Mouse (Mus musculus) testis, postnatal 10 days (tissue): ENCODE data around the gene Eogt.

Experiments used
- DNase-seq: peaks from one replicate; pipeline ENCODE4 v3.0.0; 2021; ENCODE audit warnings: low spot score

Gene Eogt

DNA sequence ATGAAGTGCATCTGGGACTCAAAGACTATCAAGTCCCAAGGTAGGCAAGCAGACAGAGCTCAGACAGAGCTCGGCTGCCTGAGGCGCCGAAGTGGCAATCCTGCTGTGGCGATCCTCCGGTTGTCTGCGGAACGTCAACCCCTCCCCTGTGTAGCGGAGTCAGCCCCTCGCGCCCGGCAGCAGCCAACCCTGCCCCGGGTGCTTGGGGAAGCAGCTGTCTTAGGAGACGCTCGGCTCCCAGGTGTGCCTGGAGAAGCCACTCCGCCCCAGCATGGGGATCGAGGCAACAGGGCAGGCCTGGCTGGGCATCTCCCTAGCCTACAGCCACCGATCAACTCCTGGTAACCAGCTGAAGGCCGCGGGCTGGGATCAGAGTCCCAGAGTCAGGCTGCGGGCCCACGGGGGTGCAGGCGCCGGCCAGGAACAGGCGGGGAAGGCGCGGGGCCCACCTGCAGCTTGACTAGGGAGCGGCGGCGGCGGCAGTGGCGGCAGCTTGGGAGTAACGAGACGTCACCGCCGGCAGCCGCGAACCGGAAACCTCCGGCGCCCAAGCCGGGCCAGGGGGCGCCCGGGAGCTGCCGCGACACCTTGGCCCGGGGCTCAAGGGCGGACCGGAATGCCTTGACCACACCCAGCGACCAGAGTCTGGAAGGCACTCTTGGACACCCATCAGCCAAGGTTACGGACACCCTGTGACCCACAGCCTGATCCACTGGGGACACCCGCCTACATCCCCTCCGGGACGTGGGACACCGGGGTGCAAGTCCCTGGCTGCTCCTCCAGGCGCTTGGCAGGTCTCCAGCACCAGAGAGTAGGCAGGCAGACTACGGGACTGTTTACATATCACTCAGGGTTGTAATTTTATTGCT, at the start of gene Eogt:
Gene Eogt, minus strand, starts transcription at position 800 of the 869 bp plus-strand sequence.
- peak; percentile 82 for DNase-seq

- no peak for DNase-seq
Observed at GRCm38 (mm10) chr6:97179367-97179828, 30.4 kb upstream of the Eogt start.

- DNase-seq, result peak; percentile 96
Observed at GRCm38 (mm10) chr6:97178491-97179366, 29.7 kb upstream of the Eogt start, which contains the start of gene Tmf1. Gene Tmf1 (minus strand): TSS chr6:97179122.

DNA sequence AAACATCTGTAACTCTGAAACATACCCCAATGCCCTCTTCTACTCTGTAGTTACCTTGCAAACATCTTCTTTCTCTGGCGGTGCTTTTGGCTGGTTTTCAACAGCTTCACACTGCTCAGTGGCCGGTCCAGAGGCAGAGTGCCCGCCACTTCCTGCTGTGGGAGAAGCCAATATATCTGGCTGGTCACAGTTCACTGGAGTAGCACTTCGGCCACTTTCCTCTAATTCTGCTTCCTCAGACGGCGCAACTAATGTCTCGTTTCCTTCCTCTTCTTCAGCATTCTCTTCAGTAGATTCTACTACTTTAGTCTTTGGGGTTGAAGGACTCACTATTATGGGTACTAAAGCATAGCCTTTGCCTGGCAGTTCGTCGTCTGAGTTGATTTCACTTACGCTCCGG, 26.7 kb upstream of the Eogt start:
- DNase-seq, result no peak

DNA sequence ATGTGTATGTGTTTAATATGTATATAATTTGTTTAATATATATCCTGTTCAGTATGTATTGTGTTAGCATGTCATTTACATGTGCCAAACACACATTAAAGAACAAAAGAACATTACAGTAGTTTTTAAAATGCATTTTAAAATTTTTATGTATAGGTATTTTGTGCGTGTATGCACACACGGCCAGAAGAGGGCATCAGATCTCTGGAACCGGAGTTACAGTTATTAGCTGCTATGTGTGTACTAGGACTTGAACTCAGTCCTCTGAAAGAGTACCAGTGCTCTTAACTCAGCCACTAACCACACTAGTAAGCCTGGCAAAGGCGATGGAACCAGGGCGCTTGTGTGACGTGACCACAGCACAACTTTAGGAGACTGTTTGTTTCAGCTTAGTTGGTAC, 1.2 kb upstream of the Eogt start:
- no peak for DNase-seq

GRCm38 (mm10) chr6:97149721-97150120, 739 bp upstream of the Eogt start:
- no peak for DNase-seq

DNA sequence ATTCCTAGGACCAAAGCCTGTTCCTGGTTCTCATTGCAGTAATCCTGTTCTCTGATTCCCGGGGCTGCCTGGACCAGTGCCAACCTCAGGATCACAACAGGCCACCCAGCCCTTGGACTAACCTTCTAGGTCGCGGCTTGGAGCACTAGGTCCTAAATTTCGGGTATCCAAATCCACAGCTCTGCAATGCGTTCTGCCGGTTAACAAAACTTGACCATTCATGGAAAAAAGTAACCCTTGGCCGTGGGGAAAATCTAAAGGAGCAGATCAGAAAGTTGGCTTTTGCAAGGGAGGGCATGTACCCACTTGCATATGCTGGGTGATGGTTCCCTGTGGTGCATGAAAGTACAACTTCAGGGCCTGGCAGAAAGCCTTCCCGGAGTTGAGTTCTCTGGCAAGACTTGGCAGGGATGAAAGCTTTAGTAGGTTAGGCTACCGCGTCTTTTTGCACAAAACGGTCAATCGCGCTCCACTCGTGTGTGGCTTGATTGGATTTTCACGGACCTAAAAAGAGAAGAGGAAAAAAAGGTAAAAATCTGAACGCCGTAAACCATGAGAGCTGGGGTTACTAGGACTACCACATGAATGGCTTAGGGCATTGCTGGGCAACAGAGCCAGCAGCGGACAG, 1.1 kb downstream of the Eogt start:
- peak; percentile 80 for DNase-seq

DNA sequence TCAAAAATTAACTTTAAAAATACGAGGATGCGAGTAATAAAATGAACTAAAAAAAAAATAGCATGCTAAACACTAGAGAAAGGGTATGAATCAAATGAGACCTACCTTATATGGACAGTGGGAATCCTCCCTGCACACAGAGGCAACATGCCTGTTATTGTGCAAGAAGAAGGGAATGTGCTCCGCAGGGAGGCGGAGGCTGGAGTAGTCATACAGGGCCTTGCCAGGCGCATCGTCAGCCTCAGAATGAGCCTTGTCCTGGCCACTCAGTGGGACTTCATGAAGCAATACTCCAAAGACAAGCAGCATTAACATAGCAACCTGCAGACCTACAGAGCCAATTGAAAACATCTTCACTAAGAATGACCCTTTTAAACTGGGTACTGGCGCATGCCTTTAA, 3.8 kb downstream of the Eogt start:
- DNase-seq, result no peak

DNA sequence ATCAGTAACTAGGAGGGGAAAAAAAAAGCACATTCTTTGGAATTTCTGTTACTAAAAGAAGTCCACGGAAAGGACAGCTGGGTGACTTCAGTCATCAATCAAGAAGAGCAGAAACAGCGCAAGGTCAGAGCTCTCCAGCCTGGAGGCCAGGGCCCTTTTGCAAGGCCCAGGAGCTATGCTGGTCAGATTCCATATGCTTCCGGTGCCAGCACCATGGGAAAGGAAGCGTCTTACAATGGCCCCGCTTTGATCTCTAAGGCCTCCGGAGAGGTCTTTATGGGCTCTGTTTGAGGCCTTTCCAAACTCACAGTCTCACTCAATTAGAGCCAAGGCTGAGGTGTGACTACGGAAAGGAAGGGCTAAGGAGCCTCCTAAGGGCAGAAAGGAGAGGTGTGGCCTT, 4.6 kb downstream of the Eogt start:
- DNase-seq, result no peak

DNA sequence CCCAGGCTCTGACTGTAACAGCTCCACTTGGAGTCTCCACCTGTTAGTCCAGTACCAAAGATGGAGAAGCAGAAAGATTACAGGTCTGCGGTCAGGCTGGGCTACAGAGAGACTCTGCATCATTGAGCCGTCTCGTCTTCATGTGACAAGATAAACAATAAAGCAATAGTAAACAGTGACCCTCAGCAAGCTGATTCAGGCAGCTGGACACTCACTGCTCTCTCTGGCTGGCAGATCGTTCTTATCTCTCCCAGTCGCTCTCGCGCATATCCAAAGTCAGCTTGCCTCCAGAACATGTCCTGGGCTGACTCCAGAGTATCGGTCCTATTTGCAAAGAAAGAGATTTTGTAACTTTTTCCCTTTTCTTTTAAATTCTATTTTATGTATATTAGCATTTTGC, 6.4 kb downstream of the Eogt start:
- no peak for DNase-seq

- DNase-seq, result no peak
Observed at GRCm38 (mm10) chr6:97141811-97142210, 7.2 kb downstream of the Eogt start.

- no peak for DNase-seq
Observed at GRCm38 (mm10) chr6:97132707-97133303, 16.2 kb downstream of the Eogt start.

- no peak for DNase-seq
Observed at GRCm38 (mm10) chr6:97131808-97132207, 17.2 kb downstream of the Eogt start.

GRCm38 (mm10) chr6:97130979-97131378, 18.0 kb downstream of the Eogt start:
- DNase-seq, result no peak

GRCm38 (mm10) chr6:97124336-97125010, 24.5 kb downstream of the Eogt start:
- DNase-seq, result no peak

GRCm38 (mm10) chr6:97120922-97121321, 28.1 kb downstream of the Eogt start:
- DNase-seq, result no peak

DNA sequence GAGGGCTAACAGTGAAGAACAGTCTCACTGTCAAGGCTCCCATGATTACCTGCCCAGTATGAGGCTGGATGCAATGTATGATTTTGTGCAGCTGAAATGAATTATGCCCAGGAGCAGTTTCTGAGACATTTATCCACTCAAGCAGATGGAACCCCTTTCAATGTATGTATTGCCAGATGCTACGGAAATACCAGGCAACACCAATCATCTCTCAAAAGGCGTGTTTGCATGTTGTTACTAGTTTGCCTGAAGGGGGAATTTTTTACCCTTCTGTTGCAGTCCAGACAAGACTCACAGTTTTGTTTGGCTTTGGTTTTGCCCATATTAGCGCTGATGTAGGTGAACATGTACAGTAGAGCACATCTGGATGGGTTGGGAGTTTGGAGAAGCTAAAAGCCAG, 30.7 kb downstream of the Eogt start:
- DNase-seq, result no peak

GRCm38 (mm10) chr6:97116896-97117295, 32.1 kb downstream of the Eogt start:
- no peak for DNase-seq

GRCm38 (mm10) chr6:97114821-97115220, 34.2 kb downstream of the Eogt start:
- DNase-seq, result no peak

DNA sequence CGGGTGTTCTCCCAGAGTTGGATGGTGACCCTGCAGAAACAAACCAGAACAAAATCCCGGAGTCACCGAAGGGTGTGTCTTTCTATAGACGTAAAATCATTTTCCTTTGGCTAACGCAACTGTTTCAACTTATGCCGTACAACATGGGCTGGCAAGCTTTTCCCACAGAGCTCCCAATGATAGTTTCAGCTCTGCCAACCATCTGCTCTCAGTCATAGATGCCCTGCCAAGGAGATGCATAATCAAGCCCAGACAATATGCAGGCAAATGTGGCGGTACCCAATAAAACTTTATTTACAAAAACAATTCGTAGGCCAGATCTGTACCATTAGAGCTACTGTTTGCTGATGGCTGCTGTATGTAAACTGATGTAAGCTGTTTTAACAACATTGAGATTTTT, 36.8 kb downstream of the Eogt start:
- no peak for DNase-seq

GRCm38 (mm10) chr6:97106777-97107176, 42.2 kb downstream of the Eogt start:
- DNase-seq, result peak; percentile 61
